Mouse (Mus musculus) left cerebral cortex, adult 6 months (tissue): ENCODE data around the gene Emilin1. TPM values are rescaled to one million over a fixed set of nuclear protein-coding genes. Genes with fewer than 3 reads are reported as not detected.

ENCODE experiments used
- long read RNA-seq, 2 experiments: library from polyadenylated mRNA; unstranded; transcript quantifications; one replicate each; pipeline ENCODE4 v2.0.0; 2019 to 2020
- polyA plus RNA-seq: library from polyadenylated mRNA; unstranded; fragments of <200 nt; fragmentation: Nextera tagmentation; gene quantifications from 2 replicates; pipeline ENCODE4 v1.2.3, GENCODE M21; 2021

The Emilin1 gene
- 0.54 and 1.2 TPM in 2 replicates for polyA plus RNA-seq
- long read RNA-seq, experiment 1, partial matches to known transcripts, result 0 of 2 reads
- long read RNA-seq, experiment 1, other reads (novel, unspliced or antisense), result 0 of 2 reads
- long read RNA-seq, experiment 2, result 0 reads

DNA sequence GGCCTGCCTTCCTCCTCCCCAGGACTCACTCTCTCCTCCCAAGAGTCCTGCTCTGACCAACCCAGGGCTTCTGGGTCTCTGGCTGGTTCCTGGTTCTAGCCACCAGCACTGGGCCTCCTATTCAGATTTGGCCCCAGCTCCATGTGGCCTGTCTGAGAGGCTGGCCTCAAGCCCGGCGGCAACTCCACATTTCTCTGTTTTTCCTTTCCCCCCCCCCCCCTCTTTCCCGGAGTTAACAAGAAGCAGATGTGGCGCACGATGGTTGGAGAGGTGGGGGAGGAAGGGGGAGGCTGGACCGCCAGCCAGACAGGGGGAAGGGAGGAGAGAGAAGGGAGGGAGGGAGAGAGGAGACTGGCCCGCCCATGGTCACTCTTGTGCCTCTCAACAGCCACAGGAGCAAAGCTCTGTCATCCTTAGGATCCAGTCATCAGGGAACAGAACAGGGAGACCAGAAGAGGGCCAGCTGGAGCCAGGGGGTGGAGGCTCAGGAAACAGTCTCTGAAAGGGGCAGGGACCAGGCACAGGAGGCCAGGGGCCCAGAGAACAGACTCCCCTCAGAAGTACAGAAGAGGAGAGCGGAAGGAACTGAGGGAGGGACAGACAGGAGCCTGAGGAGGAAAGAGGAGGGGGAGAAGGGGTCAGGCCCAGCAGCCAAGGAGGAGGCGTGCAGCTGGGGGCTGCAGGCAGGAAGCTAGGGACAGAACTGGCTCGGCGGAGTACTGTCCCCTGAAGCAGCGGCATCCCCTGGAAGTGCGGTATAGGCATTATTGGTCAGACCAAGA lies at the start of gene Emilin1:
Emilin1 (plus strand) TSS at position 343 of the 782 bp plus-strand sequence.

DNA sequence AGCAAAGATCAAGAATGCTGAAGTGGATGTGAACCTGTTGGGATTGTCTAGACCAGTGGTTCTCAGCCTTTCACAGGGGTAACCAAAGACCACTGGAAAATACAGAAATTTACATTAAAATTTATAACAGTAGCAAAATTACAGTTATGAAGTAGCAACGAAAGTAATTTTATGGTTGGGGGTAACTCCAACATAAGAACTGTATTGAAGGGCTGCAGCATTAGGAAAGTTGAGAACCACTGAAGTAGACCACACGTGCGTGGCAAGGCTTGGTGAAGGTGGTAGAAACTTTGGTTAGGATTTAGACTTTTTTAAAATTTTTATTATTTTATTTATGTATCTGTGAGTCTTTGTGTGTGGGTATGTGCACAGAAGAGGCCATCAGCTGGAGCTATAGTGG lies 45.5 kb upstream of the Emilin1 start, which contains the start of gene Tmem214:
Tmem214 (plus strand) TSS at position 301 of the 400 bp plus-strand sequence.

GRCm38 (mm10) chr5:30888337-30889087 lies 24.7 kb upstream of the Emilin1 start, which contains the start of gene Agbl5:
TSS of gene Agbl5 (plus strand) at chr5:30888694.

GRCm38 (mm10) chr5:30907413-30908059 lies 5.7 kb upstream of the Emilin1 start, which contains the start of gene Ost4:
TSS of gene Ost4 (minus strand) at chr5:30907788.

GRCm38 (mm10) chr5:30921256-30922033 lies 8.2 kb downstream of the Emilin1 start, which contains the start of gene Khk:
TSS of gene Khk (plus strand) at chr5:30921431.

GRCm38 (mm10) chr5:30944956-30945781 lies 32.0 kb downstream of the Emilin1 start, which contains the start of gene Cgref1:
TSS of gene Cgref1 (minus strand) at chr5:30945591.

DNA sequence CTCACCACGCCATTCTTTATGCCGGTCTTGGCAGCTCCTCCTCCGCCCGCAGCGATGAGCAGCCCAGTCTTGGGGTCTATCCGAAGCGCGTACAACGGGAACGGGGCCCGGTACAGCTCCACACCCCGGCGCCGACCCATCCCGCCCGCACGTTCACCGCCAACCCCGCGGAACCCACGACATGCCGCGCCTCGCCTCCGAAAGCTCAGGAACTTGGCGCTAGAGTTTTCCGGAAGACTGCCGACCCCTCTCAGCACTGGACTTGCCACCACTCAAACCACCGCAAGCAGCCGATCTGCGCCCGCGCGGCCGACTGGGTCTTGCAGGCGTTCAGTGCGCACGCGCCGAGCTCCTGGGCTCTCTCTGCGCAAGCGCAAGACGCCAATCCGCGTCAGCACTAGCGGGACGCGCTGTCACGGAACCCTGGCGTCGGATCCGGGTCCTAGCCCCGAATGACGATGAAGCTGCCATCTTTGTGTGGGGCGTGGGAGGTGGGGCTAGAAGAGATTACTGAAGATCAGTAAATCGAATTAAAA lies 46.8 kb downstream of the Emilin1 start, which contains the start of gene Preb:
Preb (minus strand) TSS at position 396 of the 536 bp plus-strand sequence.

DNA sequence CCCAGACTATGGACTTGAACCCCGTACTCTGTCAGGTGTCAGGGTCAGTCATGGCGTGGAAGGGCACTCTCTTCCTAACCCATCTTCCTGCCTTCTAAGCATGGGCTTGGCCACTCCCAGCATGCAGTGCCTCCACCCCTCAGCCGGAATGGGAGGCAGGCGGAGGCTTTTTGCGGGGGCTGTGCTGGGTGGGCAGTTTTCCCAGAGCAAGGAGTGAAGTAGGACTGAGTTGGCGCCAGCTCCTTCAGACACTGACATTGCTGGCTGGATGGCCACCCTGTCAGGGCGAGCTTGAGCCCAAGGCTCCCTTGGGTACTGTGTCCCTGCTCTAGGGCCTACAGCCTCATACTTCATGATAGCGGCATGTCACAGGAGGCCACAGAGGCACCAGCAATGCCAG lies 55.2 kb downstream of the Emilin1 start, which contains the start of gene Tcf23:
Tcf23 (plus strand) TSS at position 247 of the 400 bp plus-strand sequence.

Other genes with a start within 250 kb of the Emilin1 start
- 5.7 and 9.0 TPM in 2 replicates for gene Cenpa, start 246.6 kb upstream of the Emilin1 start, polyA plus RNA-seq
- gene Dpysl5, start 201.8 kb upstream of the Emilin1 start, polyA plus RNA-seq, result 3.2 and 4.0 TPM in 2 replicates
- 123 and 226 TPM in 2 replicates for gene Mapre3, start 98.8 kb upstream of the Emilin1 start, polyA plus RNA-seq
- gene Tmem214, start 45.4 kb upstream of the Emilin1 start, polyA plus RNA-seq, result 25.5 and 29.6 TPM in 2 replicates
- 1.9 and 3.9 TPM in 2 replicates for gene Agbl5, start 24.7 kb upstream of the Emilin1 start, polyA plus RNA-seq
- gene Ost4, start 5.6 kb upstream of the Emilin1 start, polyA plus RNA-seq, result 144 and 177 TPM in 2 replicates
- gene Khk, start 8.0 kb downstream of the Emilin1 start, polyA plus RNA-seq, result 39.2 and 45.3 TPM in 2 replicates
- gene Cgref1, start 32.2 kb downstream of the Emilin1 start, polyA plus RNA-seq, result 12.5 and 33.9 TPM in 2 replicates
- 52.2 and 64.1 TPM in 2 replicates for gene Preb, start 47.0 kb downstream of the Emilin1 start, polyA plus RNA-seq
- gene Tcf23, start 55.3 kb downstream of the Emilin1 start, polyA plus RNA-seq, result 0.06 and 0.12 TPM in 2 replicates
- gene Atraid, start 134.9 kb downstream of the Emilin1 start, polyA plus RNA-seq, result 160 and 215 TPM in 2 replicates
- gene Slc5a6, start 135.5 kb downstream of the Emilin1 start, polyA plus RNA-seq, result 10.2 and 12.3 TPM in 2 replicates
- 1.8 and 2.1 TPM in 2 replicates for gene Cad, start 141.4 kb downstream of the Emilin1 start, polyA plus RNA-seq
- gene Dnajc5g, start 192.9 kb downstream of the Emilin1 start, polyA plus RNA-seq, result not detected in 2 replicates
- 124 and 157 TPM in 2 replicates for gene Slc30a3, start 194.8 kb downstream of the Emilin1 start, polyA plus RNA-seq
- 1.3 and 3.7 TPM in 2 replicates for gene Trim54, start 203.3 kb downstream of the Emilin1 start, polyA plus RNA-seq
- 1.5 and 3.0 TPM in 2 replicates for gene Ucn, start 225.4 kb downstream of the Emilin1 start, polyA plus RNA-seq
- 108 and 150 TPM in 2 replicates for gene Mpv17, start 240.8 kb downstream of the Emilin1 start, polyA plus RNA-seq